Mouse (Mus musculus) heart, adult 9 months (tissue): ENCODE measurements at regions not wholly inside any gene's neighbourhood (a gene's known extent, or its start where the extent isn't known, plus 50 kb on each side); places are given as distances from the start of the nearest gene placed in this dataset.

Source experiments
- DNase-seq, 2 experiments: peaks; one replicate each; pipeline ENCODE4 v3.0.0; 2022; ENCODE audit warnings: low spot score in 2 of 2

GRCm38 (mm10) chr4:127862875-127863274, 107.9 kb downstream of the CK137956 start:
- DNase-seq, result no peak

GRCm38 (mm10) chr4:127861319-127862117, 109.2 kb downstream of the CK137956 start:
- DNase-seq, result no peak

- DNase-seq, result no peak
Measured at GRCm38 (mm10) chr4:127860271-127860670, 110.5 kb downstream of the CK137956 start.

- DNase-seq, result no peak
Measured at GRCm38 (mm10) chr4:127859505-127859904, 111.2 kb downstream of the CK137956 start.

GRCm38 (mm10) chr4:127858566-127858965, 112.2 kb downstream of the CK137956 start:
- DNase-seq, result no peak

- DNase-seq, result no peak
Measured at GRCm38 (mm10) chr4:127855836-127856235, 114.9 kb downstream of the CK137956 start.

GRCm38 (mm10) chr4:127854776-127855409, 115.9 kb downstream of the CK137956 start:
- DNase-seq, result no peak

- no peak for DNase-seq
Measured at GRCm38 (mm10) chr4:127849306-127849705, 121.4 kb downstream of the CK137956 start.

- no peak for DNase-seq
Measured at GRCm38 (mm10) chr4:127846321-127846720, 124.4 kb downstream of the CK137956 start.

GRCm38 (mm10) chr4:127843421-127843820, 127.3 kb downstream of the CK137956 start:
- DNase-seq, result no peak

- no peak for DNase-seq
Measured at GRCm38 (mm10) chr4:127833668-127834067, 137.1 kb downstream of the CK137956 start.

GRCm38 (mm10) chr4:127826988-127827387, 143.8 kb downstream of the CK137956 start:
- DNase-seq, result no peak

- DNase-seq, result no peak
Measured at GRCm38 (mm10) chr4:127819501-127819900, 151.2 kb downstream of the CK137956 start.

GRCm38 (mm10) chr4:127819009-127819408, 151.7 kb downstream of the CK137956 start:
- no peak for DNase-seq

- DNase-seq, result no peak
Measured at GRCm38 (mm10) chr4:127814631-127815030, 156.1 kb downstream of the CK137956 start.

GRCm38 (mm10) chr4:127812047-127812545, 158.7 kb downstream of the CK137956 start:
- no peak for DNase-seq

- no peak for DNase-seq
Measured at GRCm38 (mm10) chr4:127810899-127811510, 159.7 kb downstream of the CK137956 start.

- no peak for DNase-seq
Measured at GRCm38 (mm10) chr4:127809006-127809405, 161.7 kb downstream of the CK137956 start.

- no peak for DNase-seq
Measured at GRCm38 (mm10) chr4:127789206-127789605, 181.5 kb downstream of the CK137956 start.

- no peak for DNase-seq
Measured at GRCm38 (mm10) chr4:127785786-127786185, 185.0 kb downstream of the CK137956 start.

- no peak for DNase-seq
Measured at GRCm38 (mm10) chr4:127771966-127772500, 198.7 kb downstream of the CK137956 start.

- no peak for DNase-seq
Measured at GRCm38 (mm10) chr4:127763736-127764135, 207.0 kb downstream of the CK137956 start.
